Mouse (Mus musculus): Measurements from ENCODE around the gene Hagh. TPM values are rescaled to one million over a fixed set of nuclear protein-coding genes. Genes with fewer than 3 reads are reported as not detected.

The Hagh gene
- polyA plus RNA-seq (2012; rRNA removed; ENCODE audit: low replicate concordance), result 213 and 369 TPM in 2 replicates

GRCm38 (mm10) chr17:24839842-24840241 is at the start of gene Hagh:
Hagh (plus strand) TSS chr17:24840143.

GRCm38 (mm10) chr17:24803952-24804951 is 35.7 kb upstream of the Hagh start, which contains the start of gene Meiob:
Meiob (plus strand) TSS chr17:24804289.

GRCm38 (mm10) chr17:24850065-24850772 is 10.3 kb downstream of the Hagh start, which contains the start of gene Fahd1:
Fahd1 (minus strand) TSS chr17:24850364.

GRCm38 (mm10) chr17:24865776-24866175 is 25.8 kb downstream of the Hagh start, which contains the start of gene Igfals:
Igfals (plus strand) TSS chr17:24865997.

GRCm38 (mm10) chr17:24886134-24886931 is 46.4 kb downstream of the Hagh start, which contains the start of the genes Nubp2 and Spsb3:
Nubp2 (minus strand) TSS chr17:24886349.
Spsb3 (plus strand) TSS chr17:24886643.

GRCm38 (mm10) chr17:24894995-24895547 is 55.1 kb downstream of the Hagh start, which contains the start of the genes Eme2 and Mrps34:
Eme2 (minus strand) TSS chr17:24895087.
Mrps34 (plus strand) TSS chr17:24895116.

GRCm38 (mm10) chr17:24896241-24896992 is 56.5 kb downstream of the Hagh start, which contains the start of gene Nme3:
Nme3 (plus strand) TSS chr17:24896500.

Other genes starting within 250 kb of the Hagh start
- 72.8 and 85.7 TPM in 2 replicates for gene Tsc2, start 207.5 kb upstream of the Hagh start, polyA plus RNA-seq (2012; rRNA removed; ENCODE audit: low replicate concordance)
- 4.7 and 4.9 TPM in 2 replicates for gene Nthl1, start 207.5 kb upstream of the Hagh start, polyA plus RNA-seq (2012; rRNA removed; ENCODE audit: low replicate concordance)
- gene Slc9a3r2, start 189.8 kb upstream of the Hagh start, polyA plus RNA-seq (2012; rRNA removed; ENCODE audit: low replicate concordance), result 52.1 and 54.9 TPM in 2 replicates
- gene Npw, start 181.7 kb upstream of the Hagh start, polyA plus RNA-seq (2012; rRNA removed; ENCODE audit: low replicate concordance), result 2.5 TPM in 1 of 2 replicates, not detected in the other
- 59.0 and 79.0 TPM in 2 replicates for gene Zfp598, start 170.5 kb upstream of the Hagh start, polyA plus RNA-seq (2012; rRNA removed; ENCODE audit: low replicate concordance)
- gene Syngr3, start 150.2 kb upstream of the Hagh start, polyA plus RNA-seq (2012; rRNA removed; ENCODE audit: low replicate concordance), result 1.7 and 2.1 TPM in 2 replicates
- 30.1 and 63.4 TPM in 2 replicates for gene Gfer, start 144.0 kb upstream of the Hagh start, polyA plus RNA-seq (2012; rRNA removed; ENCODE audit: low replicate concordance)
- 76.2 and 104 TPM in 2 replicates for gene Noxo1, start 143.9 kb upstream of the Hagh start, polyA plus RNA-seq (2012; rRNA removed; ENCODE audit: low replicate concordance)
- 36.0 and 44.8 TPM in 2 replicates for gene Tbl3, start 132.5 kb upstream of the Hagh start, polyA plus RNA-seq (2012; rRNA removed; ENCODE audit: low replicate concordance)
- gene Rnf151, start 122.1 kb upstream of the Hagh start, polyA plus RNA-seq (2012; rRNA removed; ENCODE audit: low replicate concordance), result 0.34 TPM in 1 of 2 replicates, not detected in the other
- 3,070 and 3,555 TPM in 2 replicates for gene Rps2, start 122.0 kb upstream of the Hagh start, polyA plus RNA-seq (2012; rRNA removed; ENCODE audit: low replicate concordance)
- gene Ndufb10, start 115.7 kb upstream of the Hagh start, polyA plus RNA-seq (2012; rRNA removed; ENCODE audit: low replicate concordance), result 314 and 554 TPM in 2 replicates
- gene Rpl3l, start 112.3 kb upstream of the Hagh start, polyA plus RNA-seq (2012; rRNA removed; ENCODE audit: low replicate concordance), result not detected in 2 replicates
- 71.2 and 109 TPM in 2 replicates for gene Msrb1, start 103.5 kb upstream of the Hagh start, polyA plus RNA-seq (2012; rRNA removed; ENCODE audit: low replicate concordance)
- 2.6 and 10.6 TPM in 2 replicates for gene Hs3st6, start 87.2 kb upstream of the Hagh start, polyA plus RNA-seq (2012; rRNA removed; ENCODE audit: low replicate concordance)
- not detected in 2 replicates for gene Meiob, start 35.9 kb upstream of the Hagh start, polyA plus RNA-seq (2012; rRNA removed; ENCODE audit: low replicate concordance)
- gene Fahd1, start 10.2 kb downstream of the Hagh start, polyA plus RNA-seq (2012; rRNA removed; ENCODE audit: low replicate concordance), result 75.3 and 166 TPM in 2 replicates
- 1.0 and 2.1 TPM in 2 replicates for gene Igfals, start 25.9 kb downstream of the Hagh start, polyA plus RNA-seq (2012; rRNA removed; ENCODE audit: low replicate concordance)
- 27.8 and 31.6 TPM in 2 replicates for gene Nubp2, start 46.2 kb downstream of the Hagh start, polyA plus RNA-seq (2012; rRNA removed; ENCODE audit: low replicate concordance)
- gene Spsb3, start 46.5 kb downstream of the Hagh start, polyA plus RNA-seq (2012; rRNA removed; ENCODE audit: low replicate concordance), result 86.7 and 115 TPM in 2 replicates
- 20.8 and 32.6 TPM in 2 replicates for gene Eme2, start 54.9 kb downstream of the Hagh start, polyA plus RNA-seq (2012; rRNA removed; ENCODE audit: low replicate concordance)
- 189 and 532 TPM in 2 replicates for gene Mrps34, start 55.0 kb downstream of the Hagh start, polyA plus RNA-seq (2012; rRNA removed; ENCODE audit: low replicate concordance)
- gene Nme3, start 56.4 kb downstream of the Hagh start, polyA plus RNA-seq (2012; rRNA removed; ENCODE audit: low replicate concordance), result 34.1 and 43.8 TPM in 2 replicates
- 36.5 and 57.9 TPM in 2 replicates for gene Mapk8ip3, start 96.8 kb downstream of the Hagh start, polyA plus RNA-seq (2012; rRNA removed; ENCODE audit: low replicate concordance)
- 6.7 and 8.4 TPM in 2 replicates for gene Jpt2, start 120.5 kb downstream of the Hagh start, polyA plus RNA-seq (2012; rRNA removed; ENCODE audit: low replicate concordance)
- gene Cramp1l, start 175.6 kb downstream of the Hagh start, polyA plus RNA-seq (2012; rRNA removed; ENCODE audit: low replicate concordance), result 5.8 and 8.0 TPM in 2 replicates
- gene Ift140, start 175.9 kb downstream of the Hagh start, polyA plus RNA-seq (2012; rRNA removed; ENCODE audit: low replicate concordance), result 5.5 and 5.6 TPM in 2 replicates
- 14.0 and 15.0 TPM in 2 replicates for gene Tmem204, start 243.4 kb downstream of the Hagh start, polyA plus RNA-seq (2012; rRNA removed; ENCODE audit: low replicate concordance)